Mouse (Mus musculus): ENCODE results near the gene Ltbr.

The Ltbr gene

DNA sequence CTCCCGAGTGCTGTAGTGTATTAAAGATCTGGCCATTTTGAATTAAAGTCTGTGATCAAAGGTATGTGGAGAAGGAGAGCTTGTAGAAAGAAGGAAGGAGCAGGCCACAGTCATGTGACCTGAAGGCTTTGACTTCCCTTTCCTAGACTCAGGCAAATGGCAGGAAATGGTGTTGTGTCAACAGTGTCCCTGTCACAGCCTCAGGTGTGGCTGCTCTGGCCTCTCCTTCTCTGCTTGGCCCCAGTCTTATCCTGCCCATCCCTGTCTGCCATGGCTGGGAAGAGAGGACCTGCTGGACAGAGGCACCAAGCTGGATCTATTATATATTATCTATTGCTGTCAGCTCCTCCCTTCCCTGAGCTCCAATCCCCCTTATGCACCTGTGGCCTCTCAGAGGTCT lies 31.9 kb upstream of the Ltbr start:
- DNase-seq (ENCODE audit: low read depth, low spot score), result no peak

GRCm38 (mm10) chr6:125344866-125345265 lies 31.2 kb upstream of the Ltbr start:
- no peak for DNase-seq (ENCODE audit: low read depth, low spot score)

- no peak for DNase-seq (ENCODE audit: low read depth, low spot score)
Measured at GRCm38 (mm10) chr6:125344084-125344483, 30.4 kb upstream of the Ltbr start.

- DNase-seq (ENCODE audit: low read depth, low spot score), result no peak
Measured at GRCm38 (mm10) chr6:125342198-125342597, 28.5 kb upstream of the Ltbr start.

DNA sequence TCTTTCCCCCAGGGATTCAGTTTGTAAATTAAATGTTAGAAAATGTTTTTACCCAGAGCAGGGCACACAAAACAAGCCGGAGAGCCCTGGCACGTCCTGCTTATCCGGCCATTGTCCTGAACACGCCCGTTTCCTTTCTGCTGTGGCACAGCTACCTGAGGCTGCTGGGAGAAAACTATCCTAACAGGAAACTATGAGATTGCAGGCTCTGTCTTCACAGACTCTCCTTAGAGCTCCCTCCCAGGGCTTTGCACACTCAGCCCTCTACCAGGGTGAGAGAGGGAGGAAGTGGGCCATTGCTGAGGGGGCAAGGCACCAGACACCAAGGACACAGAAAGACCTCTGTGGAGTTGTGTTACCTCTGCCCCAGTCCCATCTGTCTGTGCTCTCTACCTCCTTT lies 26.6 kb upstream of the Ltbr start:
- no peak for DNase-seq (ENCODE audit: low read depth, low spot score)

DNA sequence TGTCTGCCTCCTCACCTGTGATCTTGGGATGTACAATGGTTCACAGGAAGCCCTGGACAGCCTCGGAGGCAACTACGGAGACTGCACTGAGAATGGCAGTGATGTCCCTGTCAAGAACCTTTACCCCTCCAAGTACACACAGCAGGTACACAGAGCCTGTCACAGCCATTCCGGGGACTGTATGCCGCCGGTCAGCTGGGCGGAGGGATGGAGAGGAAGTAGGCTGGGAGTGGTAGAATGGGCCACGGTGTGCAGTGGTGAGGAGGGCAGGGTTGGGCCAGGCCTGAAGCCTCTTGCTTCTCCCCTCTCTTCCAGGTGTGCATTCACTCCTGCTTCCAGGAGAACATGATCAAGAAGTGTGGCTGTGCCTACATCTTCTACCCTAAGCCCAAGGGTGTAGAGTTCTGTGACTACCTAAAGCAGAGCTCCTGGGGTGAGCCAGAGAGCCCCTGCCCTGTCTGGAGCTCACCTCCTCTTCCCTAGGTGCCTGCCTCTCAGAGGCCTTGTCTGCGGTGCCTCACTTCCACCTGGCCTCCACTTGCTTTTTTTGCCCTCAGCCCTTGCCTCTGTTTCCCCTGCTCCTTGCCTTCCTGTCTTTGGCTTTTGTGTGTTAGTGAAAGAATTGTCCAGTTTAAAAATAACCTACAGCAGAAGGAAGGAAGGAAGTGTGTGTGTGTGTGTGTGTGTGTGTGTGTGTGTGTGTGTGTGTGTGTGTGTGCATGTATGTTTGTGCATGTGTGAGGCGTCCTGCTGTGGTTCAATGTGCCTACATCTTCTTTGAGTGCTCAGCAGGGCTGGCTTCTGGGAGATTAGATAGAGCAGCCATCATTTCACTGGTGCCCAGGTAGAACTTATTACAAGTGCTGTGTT lies 25.3 kb upstream of the Ltbr start:
- no peak for DNase-seq (ENCODE audit: low read depth, low spot score)

GRCm38 (mm10) chr6:125334356-125334755 lies 20.7 kb upstream of the Ltbr start:
- DNase-seq (ENCODE audit: low read depth, low spot score), result no peak

DNA sequence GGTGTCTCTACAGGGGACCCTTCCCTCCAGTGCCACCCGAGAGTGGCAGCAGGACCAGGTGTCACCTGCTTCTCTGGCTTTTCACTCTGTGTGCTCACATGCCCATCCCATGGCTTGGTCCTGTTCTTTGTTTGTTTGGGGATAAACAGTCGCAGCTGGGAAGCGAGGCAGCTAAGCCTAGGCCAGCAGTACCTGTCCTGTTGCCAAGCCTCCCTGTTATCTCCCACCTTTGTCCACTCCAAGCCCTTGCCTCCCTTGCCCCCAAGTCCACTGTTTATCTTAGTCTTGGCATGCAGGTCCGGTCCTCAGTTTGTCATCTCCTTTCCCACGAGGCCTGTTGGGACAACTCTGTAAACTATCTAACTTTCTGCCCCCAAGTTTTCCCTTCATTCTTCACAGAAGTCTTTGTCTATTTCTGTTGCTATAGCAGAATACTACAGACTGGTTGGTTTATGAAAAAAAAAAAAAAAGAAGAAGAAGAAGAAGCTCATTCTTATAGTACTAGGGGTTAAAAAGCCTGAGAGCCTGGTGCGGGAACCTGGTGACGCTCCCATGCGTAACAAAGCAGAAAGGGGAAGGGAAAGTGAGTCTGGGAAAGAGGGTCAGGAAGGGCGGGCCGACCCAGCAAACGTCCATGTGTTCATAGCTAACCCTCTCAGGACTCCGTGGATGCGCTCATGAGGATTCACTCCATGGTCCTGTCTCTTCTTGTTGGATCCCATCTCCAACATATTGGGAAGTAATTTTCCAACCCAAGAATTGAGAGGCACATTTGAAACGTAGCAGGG lies 19.6 kb upstream of the Ltbr start:
- DNase-seq (ENCODE audit: low read depth, low spot score), result no peak

- peak; percentile 87 for DNase-seq (ENCODE audit: low read depth, low spot score)
Measured at GRCm38 (mm10) chr6:125330626-125331326, 17.1 kb upstream of the Ltbr start.

DNA sequence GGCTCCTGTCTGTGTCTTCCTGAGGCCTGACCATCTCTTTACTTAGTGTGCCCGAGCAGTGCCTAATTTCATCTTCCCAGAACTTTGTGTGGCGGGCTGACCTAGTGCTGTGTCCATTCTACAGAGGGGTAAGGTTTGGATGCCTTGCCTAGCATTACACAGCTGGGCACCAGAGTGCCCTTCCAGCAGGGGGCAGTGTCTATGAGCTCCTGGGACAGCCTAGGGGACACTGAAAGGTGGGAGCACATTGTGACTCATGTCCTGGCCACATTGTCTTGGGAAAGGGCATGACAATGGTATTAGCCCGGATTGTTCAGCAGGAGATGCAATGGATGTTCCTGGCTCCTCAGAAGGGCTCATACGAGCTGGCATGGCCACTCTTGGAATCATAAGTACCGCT lies 14.6 kb upstream of the Ltbr start:
- peak; percentile 35 for DNase-seq (ENCODE audit: low read depth, low spot score)

GRCm38 (mm10) chr6:125325337-125325736 lies 11.7 kb upstream of the Ltbr start:
- no peak for DNase-seq (ENCODE audit: low read depth, low spot score)

DNA sequence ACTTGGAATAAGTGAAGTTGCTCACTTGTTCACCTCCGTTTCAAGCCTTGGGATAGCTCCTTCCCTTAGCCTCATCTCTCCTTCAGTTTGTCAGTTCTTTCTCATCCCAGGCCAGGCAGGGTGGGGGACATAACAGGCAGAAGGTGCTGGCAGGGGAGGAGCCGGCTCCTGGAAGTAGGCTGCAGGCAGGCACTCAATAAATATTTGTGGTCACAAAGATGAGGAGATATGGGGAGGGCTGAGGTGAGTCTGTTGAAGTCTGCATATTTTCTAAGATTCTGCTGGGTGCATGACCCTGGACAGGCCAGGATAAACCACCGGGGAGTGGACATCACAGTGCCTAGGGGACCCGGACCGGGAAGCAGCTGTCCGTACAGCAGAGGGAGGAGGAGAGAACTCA lies 9.9 kb upstream of the Ltbr start:
- DNase-seq (ENCODE audit: low read depth, low spot score), result peak; percentile 40

GRCm38 (mm10) chr6:125322794-125323193 lies 9.1 kb upstream of the Ltbr start:
- DNase-seq (ENCODE audit: low read depth, low spot score), result peak; percentile 31

DNA sequence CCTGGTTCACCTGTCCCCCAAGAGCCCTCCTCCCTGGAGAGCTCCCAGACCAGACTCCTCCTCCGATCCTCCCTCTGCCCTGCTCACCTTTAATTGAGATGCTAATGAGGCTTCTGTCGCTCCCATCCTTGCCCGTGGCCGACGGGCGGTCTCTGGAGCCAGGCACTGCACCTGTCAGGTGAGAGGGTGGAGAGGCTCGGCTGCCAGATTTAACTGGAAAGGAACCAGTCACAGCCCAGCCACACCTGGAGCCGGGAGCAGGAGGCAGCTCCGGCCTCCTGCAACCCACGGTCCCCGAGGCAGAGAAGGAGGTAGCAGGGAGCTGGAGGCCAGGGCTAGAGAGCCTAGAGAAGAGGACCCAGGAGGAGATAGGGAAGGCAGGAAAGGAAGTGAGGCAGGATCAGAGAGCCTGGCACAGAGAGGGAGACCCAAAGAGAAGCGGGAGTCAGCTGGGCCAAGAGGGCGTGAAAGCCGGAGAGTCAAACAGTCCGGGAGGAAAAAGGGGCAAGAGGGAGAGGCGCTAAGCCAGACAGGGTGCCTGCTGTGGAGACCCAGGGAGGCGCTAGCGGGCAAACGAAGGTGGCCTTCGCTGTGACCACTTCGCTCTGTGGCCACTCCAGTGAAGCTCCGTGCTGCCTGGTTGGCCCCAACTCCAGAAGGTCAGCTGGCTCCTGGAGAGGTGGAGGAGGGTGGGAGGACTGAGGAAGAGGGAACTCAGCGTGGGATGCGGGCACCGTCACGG lies 7.6 kb upstream of the Ltbr start:
- no peak for DNase-seq (ENCODE audit: low read depth, low spot score)

- no peak for DNase-seq (ENCODE audit: low read depth, low spot score)
Measured at GRCm38 (mm10) chr6:125320323-125320722, 6.6 kb upstream of the Ltbr start, which contains the start of gene Scnn1a. Scnn1a (plus strand) TSS chr6:125320659.

DNA sequence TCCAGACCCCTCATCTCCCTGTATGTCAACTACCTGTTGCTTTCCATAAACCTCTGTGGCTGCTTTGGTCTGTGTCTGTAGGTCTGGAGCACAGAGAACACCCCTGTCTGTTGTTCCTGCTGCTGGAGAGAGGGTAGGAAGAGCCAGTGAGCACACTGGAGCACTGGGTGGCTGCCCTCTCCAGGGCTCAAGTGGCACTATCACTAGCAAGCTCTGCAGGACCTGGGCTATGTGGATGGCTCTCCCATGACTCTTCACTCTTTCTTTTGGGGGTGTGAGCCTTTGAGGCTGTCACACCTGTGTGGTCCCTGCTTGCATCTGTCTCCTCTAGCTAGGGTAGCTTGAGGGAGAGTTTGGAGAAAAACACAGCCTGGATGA lies 6.2 kb upstream of the Ltbr start:
- no peak for DNase-seq (ENCODE audit: low read depth, low spot score)

DNA sequence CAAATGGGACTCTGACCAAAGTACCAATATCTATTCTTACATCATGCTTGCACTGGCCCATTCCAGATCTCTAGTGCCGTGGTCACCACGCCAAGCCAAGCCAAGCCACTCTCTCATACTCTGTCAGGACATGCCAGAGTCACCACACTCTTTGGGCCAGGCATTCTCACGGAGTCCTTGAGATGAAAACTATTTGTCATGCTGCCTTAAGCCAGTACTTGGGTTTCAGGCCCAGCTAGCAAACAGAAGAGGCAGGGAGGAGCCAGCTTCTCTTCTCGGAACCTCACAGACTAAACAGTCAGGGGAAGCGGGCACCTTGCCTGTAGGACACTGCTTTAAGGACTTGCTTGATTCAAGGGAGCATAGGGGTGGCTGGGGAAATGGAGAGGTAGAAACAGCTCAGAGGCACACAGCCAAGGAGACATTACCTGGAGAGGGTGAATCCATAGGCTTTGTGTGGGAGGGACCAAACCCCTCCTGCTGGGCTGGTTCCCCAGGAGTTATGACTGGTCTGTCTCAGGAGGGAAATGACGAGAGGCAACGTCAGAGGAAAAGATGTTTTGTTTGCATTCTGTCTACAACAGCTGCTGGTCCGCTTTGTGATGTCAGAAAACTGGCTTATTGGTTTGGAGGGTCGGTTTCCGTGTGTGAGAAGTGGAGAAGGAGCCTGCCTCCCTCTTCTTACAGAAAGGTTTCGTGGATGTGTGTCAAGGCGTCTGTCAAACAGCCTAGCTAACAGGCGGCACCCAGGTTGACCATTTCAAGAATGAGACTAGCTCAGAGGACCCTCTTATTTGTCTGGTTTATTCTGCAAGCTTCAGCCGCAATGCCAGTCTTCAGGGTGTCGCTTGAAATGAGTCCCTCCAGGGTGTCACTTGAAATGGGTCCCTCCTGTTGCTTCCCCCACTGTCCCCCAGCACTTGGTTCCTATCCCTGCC lies 5.6 kb upstream of the Ltbr start:
- DNase-seq (ENCODE audit: low read depth, low spot score), result peak; percentile 31

DNA sequence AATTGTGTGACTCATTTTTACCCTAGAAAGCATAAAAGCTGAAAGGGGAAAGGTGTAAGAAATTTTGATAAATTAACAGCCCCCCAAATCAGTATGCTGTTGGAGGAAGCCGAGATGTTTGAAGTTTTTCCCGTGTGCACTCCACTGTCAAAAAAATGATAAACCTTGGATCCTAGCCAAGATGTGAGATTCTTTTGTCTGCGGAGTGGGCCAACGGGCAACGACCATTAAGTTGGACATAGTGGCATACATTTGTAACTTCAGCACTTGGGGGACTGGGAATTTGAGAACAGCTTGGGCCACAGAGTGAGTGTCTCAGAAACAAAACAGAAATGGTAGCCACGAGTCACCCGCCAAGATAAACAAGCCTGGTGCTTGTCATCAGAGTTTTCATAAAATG lies 3.4 kb upstream of the Ltbr start:
- DNase-seq (ENCODE audit: low read depth, low spot score), result peak; percentile 43

- DNase-seq (ENCODE audit: low read depth, low spot score), result no peak
Measured at GRCm38 (mm10) chr6:125314746-125315145, 1.1 kb upstream of the Ltbr start.

- no peak for DNase-seq (ENCODE audit: low read depth, low spot score)
Measured at GRCm38 (mm10) chr6:125314231-125314563, 512 bp upstream of the Ltbr start.

Measured in 3T3-L1 (cell line).